Mouse (Mus musculus) spleen, adult 2 months (tissue): ENCODE measurements at regions not wholly inside any gene's neighbourhood (a gene's known extent, or its start where the extent isn't known, plus 50 kb on each side); places are given as distances from the start of the nearest gene placed in this dataset.

Source experiments
- CTCF ChIP-seq: fragments of 200-500 bp; IDR thresholded peaks from 2 replicates; pipeline ENCODE4 v1.5.1; 2011; ENCODE audit warnings: mild to moderate bottlenecking, inconsistent platforms; ENCODE audit not compliant: insufficient read depth, insufficient read length, insufficient replicate concordance; ENCODE audit errors: extremely low read depth
- POLR2A ChIP-seq: fragments of 200-500 bp; IDR thresholded peaks from 2 replicates; pipeline ENCODE4 v1.6.1; 2011; ENCODE audit warnings: low read depth, low read length, inconsistent platforms

GRCm38 (mm10) chr3:63562532-63562931 lies 78.9 kb upstream of the Gm34302 start:
- TF ChIP-seq POLR2A = no peak
- TF ChIP-seq CTCF = no peak
